Mouse (Mus musculus): ENCODE measurements around the gene Ptprn2. TPM values are rescaled to one million over a fixed set of nuclear protein-coding genes. Genes with fewer than 3 reads are reported as not detected.

Ptprn2 gene
- polyA plus RNA-seq, 1 experiment from 2014 or later = 24.7 TPM

DNA sequence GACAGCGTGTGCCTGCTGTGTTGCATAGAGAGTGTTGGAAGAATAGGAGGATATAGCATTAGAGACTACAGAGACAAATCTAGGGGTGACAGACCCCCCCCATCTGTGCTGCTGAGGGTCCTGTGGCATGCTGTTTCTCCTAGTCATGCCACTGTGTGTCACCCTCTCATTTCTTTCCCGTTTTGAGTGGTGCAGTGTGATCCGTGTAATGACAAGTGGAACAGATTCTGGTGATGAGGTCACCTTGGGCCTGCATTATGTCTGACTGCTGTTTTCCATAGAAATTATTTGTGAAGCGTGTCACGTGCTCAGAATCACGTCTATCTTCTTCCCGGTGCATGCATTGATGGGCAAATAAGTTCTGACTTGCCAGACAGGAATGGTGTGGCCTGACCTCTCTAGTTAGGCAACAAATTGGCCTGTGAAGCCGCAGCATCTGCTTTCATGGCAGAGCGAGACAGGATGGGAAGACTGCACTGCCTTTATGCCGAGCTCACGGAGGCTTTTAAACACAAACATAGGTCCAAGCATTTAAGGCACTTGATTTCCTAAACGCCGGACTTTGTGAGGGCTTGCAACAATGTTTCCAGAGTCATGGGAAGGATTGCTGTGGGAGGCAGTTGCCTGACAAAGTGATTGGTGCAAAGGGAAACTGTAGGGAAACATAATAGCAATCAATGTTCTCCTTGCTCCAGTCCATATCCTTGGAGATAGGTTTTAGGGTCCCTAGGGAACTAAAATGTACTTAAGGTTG lies 467.1 kb downstream of the Ptprn2 start:
- 71% methylated on average over 13 of the region's 13 CpGs for WGBS
- no peaks in the 10 kb centered on the region for H3K36me3 ChIP-seq (ENCODE audit: control insufficient read depth, insufficient read depth, low read length)
- no peaks in the 10 kb centered on the region for H3K4me1 ChIP-seq (ENCODE audit: control insufficient read depth, insufficient read depth, low read length)
- no peak overlapping the region for H3K27ac ChIP-seq (ENCODE audit: low read depth, low read length)
- no peak overlapping the region for H3K4me2 ChIP-seq (ENCODE audit: low read depth, low read length)
- H3K9me3 ChIP-seq (ENCODE audit: control insufficient read depth, low read length) = no peaks in the 10 kb centered on the region
- H3K9ac ChIP-seq (replicated peaks; ENCODE audit: low read depth, low read length) = no peak overlapping the region
- H3K4me3 ChIP-seq (ENCODE audit: low read depth, low read length) = no peak overlapping the region
- H3K27me3 ChIP-seq (ENCODE audit: control insufficient read depth, insufficient read depth, low read length) = no peaks in the 10 kb centered on the region
- ATAC-seq (ENCODE audit: low read depth) = 0 out of 2 replicates have a peak, but pooled peaks have one; percentile 45

DNA sequence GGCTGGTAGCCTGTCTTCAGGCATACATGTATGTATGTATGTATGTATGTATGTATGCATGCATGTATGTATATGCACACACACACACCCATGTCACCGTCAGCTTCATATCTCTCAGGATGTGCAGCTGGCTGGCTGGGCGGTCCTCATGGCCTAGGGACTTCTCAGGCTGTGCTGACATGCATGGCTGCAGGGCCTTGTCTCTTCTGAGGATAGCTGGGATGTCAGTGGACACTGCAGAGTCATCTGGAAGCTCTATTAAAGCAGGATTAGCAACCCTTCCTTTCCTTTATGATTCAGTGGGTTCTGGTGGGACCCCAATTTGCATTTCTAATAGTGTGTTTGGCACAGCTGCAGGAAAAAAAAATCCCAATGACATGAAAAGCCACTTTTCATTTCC lies 473.6 kb downstream of the Ptprn2 start:
- Histone ChIP-seq H3K9ac (replicated peaks; ENCODE audit: low read depth, low read length) (no peak overlapping the region), H3K9me3 (ENCODE audit: control insufficient read depth, low read length) (no peaks in the 10 kb centered on the region), H3K27me3 (ENCODE audit: control insufficient read depth, insufficient read depth, low read length) (no peaks in the 10 kb centered on the region), H3K27ac (ENCODE audit: low read depth, low read length) (0 out of 2 replicates have a peak overlapping the region, but pooled peaks have one; percentile 28), H3K4me3 (ENCODE audit: low read depth, low read length) (no peak overlapping the region), H3K4me1 (ENCODE audit: control insufficient read depth, insufficient read depth, low read length) (no peaks in the 10 kb centered on the region), H3K4me2 (ENCODE audit: low read depth, low read length) (no peak overlapping the region), H3K36me3 (ENCODE audit: control insufficient read depth, insufficient read depth, low read length) (no peaks in the 10 kb centered on the region)
- ATAC-seq (ENCODE audit: low read depth) = no peak; the same call in 1 of the 2 replicates
- WGBS = 72% methylated on average over 2 of the region's 2 CpGs

DNA sequence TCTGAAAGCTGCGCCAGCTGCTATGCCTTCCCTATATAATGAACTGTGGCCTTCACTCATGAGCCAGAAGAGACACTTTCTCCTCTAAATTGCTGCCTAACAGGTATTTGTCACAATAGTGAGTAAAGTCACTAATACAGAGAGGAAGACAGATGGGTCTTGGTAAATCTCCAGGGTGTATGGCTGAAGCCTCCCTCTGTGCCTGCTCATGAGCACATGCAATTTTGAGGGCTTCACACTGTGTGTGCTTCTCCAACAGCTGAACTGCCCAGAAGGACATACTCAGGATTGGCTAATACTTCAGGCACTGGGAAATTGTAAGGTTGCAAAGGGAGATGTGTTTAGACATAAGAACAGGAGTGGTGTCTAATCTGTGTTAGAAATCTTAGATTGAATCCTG lies 478.4 kb downstream of the Ptprn2 start:
- no peak overlapping the region for H3K4me2 ChIP-seq (ENCODE audit: low read depth, low read length)
- H3K27me3 ChIP-seq (ENCODE audit: control insufficient read depth, insufficient read depth, low read length) = no peaks in the 10 kb centered on the region
- no peak overlapping the region for H3K27ac ChIP-seq (ENCODE audit: low read depth, low read length)
- no peak for ATAC-seq (ENCODE audit: low read depth)
- no peak overlapping the region for H3K9ac ChIP-seq (replicated peaks; ENCODE audit: low read depth, low read length)
- H3K36me3 ChIP-seq (ENCODE audit: control insufficient read depth, insufficient read depth, low read length) = no peaks in the 10 kb centered on the region
- WGBS = 97% methylated on average over 1 of the region's 1 CpGs
- 0 out of 2 replicates have a peak, but pooled peaks cover 3% of the 10 kb centered on the region for H3K4me1 ChIP-seq (ENCODE audit: control insufficient read depth, insufficient read depth, low read length)
- no peak overlapping the region for H3K4me3 ChIP-seq (ENCODE audit: low read depth, low read length)
- H3K9me3 ChIP-seq (ENCODE audit: control insufficient read depth, low read length) = no peaks in the 10 kb centered on the region

GRCm38 (mm10) chr12:116968215-116968939 lies 482.9 kb downstream of the Ptprn2 start:
- Histone ChIP-seq H3K27me3 (ENCODE audit: control insufficient read depth, insufficient read depth, low read length) (no peaks in the 10 kb centered on the region), H3K4me3 (ENCODE audit: low read depth, low read length) (no peak overlapping the region), H3K9ac (replicated peaks; ENCODE audit: low read depth, low read length) (no peak overlapping the region), H3K4me1 (ENCODE audit: control insufficient read depth, insufficient read depth, low read length) (0 out of 2 replicates have a peak, but pooled peaks cover 7% of the 10 kb centered on the region), H3K36me3 (ENCODE audit: control insufficient read depth, insufficient read depth, low read length) (no peaks in the 10 kb centered on the region), H3K9me3 (ENCODE audit: control insufficient read depth, low read length) (no peaks in the 10 kb centered on the region), H3K27ac (ENCODE audit: low read depth, low read length) (no peak overlapping the region), H3K4me2 (ENCODE audit: low read depth, low read length) (no peak overlapping the region)
- ATAC-seq (ENCODE audit: low read depth) = peak; percentile 48; the same call in 1 of the 2 replicates
- 40% methylated on average over 8 of the region's 8 CpGs for WGBS

GRCm38 (mm10) chr12:116975547-116975946 lies 490.0 kb downstream of the Ptprn2 start:
- no peak for ATAC-seq (ENCODE audit: low read depth)
- H3K4me3 ChIP-seq (ENCODE audit: low read depth, low read length) = no peak overlapping the region
- H3K36me3 ChIP-seq (ENCODE audit: control insufficient read depth, insufficient read depth, low read length) = no peaks in the 10 kb centered on the region
- H3K27me3 ChIP-seq (ENCODE audit: control insufficient read depth, insufficient read depth, low read length) = no peaks in the 10 kb centered on the region
- H3K4me2 ChIP-seq (ENCODE audit: low read depth, low read length) = no peak overlapping the region
- WGBS = 65% methylated on average over 5 of the region's 5 CpGs
- H3K9ac ChIP-seq (replicated peaks; ENCODE audit: low read depth, low read length) = no peak overlapping the region
- H3K9me3 ChIP-seq (ENCODE audit: control insufficient read depth, low read length) = no peaks in the 10 kb centered on the region
- H3K4me1 ChIP-seq (ENCODE audit: control insufficient read depth, insufficient read depth, low read length) = 0 out of 2 replicates have a peak, but pooled peaks cover 4% of the 10 kb centered on the region
- H3K27ac ChIP-seq (ENCODE audit: low read depth, low read length) = no peak overlapping the region

- Histone ChIP-seq H3K9me3 (ENCODE audit: control insufficient read depth, low read length) (no peaks in the 10 kb centered on the region), H3K4me2 (ENCODE audit: low read depth, low read length) (no peak overlapping the region), H3K4me1 (ENCODE audit: control insufficient read depth, insufficient read depth, low read length) (no peaks in the 10 kb centered on the region), H3K27me3 (ENCODE audit: control insufficient read depth, insufficient read depth, low read length) (no peaks in the 10 kb centered on the region), H3K27ac (ENCODE audit: low read depth, low read length) (no peak overlapping the region), H3K36me3 (ENCODE audit: control insufficient read depth, insufficient read depth, low read length) (no peaks in the 10 kb centered on the region), H3K4me3 (ENCODE audit: low read depth, low read length) (no peak overlapping the region), H3K9ac (replicated peaks; ENCODE audit: low read depth, low read length) (no peak overlapping the region)
- 88% methylated on average over 6 of the region's 6 CpGs for WGBS
- ATAC-seq (ENCODE audit: low read depth) = no peak
Measured at GRCm38 (mm10) chr12:116976981-116977380, 491.5 kb downstream of the Ptprn2 start.

- H3K27ac ChIP-seq (ENCODE audit: low read depth, low read length) = no peak overlapping the region
- no peaks in the 10 kb centered on the region for H3K9me3 ChIP-seq (ENCODE audit: control insufficient read depth, low read length)
- 90% methylated on average over 6 of the region's 6 CpGs for WGBS
- no peak overlapping the region for H3K9ac ChIP-seq (replicated peaks; ENCODE audit: low read depth, low read length)
- no peaks in the 10 kb centered on the region for H3K27me3 ChIP-seq (ENCODE audit: control insufficient read depth, insufficient read depth, low read length)
- no peak overlapping the region for H3K4me2 ChIP-seq (ENCODE audit: low read depth, low read length)
- H3K36me3 ChIP-seq (ENCODE audit: control insufficient read depth, insufficient read depth, low read length) = no peaks in the 10 kb centered on the region
- ATAC-seq (ENCODE audit: low read depth) = no peak
- H3K4me3 ChIP-seq (ENCODE audit: low read depth, low read length) = no peak overlapping the region
- H3K4me1 ChIP-seq (ENCODE audit: control insufficient read depth, insufficient read depth, low read length) = no peaks in the 10 kb centered on the region
Measured at GRCm38 (mm10) chr12:116978201-116978600, 492.7 kb downstream of the Ptprn2 start.

DNA sequence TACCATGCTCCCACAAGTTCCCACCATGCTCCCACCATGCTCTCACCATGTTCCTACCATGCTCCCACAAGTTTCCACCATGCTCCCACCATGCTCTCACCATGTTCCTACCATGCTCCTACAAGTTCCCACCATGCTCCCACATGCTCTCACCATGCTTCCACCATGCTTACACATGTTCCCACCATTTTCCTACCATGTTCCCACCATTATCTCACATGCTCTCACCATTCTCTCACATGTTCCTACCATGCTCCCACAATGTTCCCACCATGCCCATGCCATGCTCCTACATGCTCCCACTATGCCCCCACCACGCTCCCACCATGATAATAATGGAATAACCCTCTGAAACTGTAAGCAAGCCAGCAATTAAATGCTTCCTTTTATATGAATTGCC lies 495.8 kb downstream of the Ptprn2 start:
- Histone ChIP-seq H3K27me3 (ENCODE audit: control insufficient read depth, insufficient read depth, low read length) (no peaks in the 10 kb centered on the region), H3K27ac (ENCODE audit: low read depth, low read length) (no peak overlapping the region), H3K9me3 (ENCODE audit: control insufficient read depth, low read length) (no peaks in the 10 kb centered on the region), H3K4me3 (ENCODE audit: low read depth, low read length) (no peak overlapping the region), H3K9ac (replicated peaks; ENCODE audit: low read depth, low read length) (no peak overlapping the region), H3K4me1 (ENCODE audit: control insufficient read depth, insufficient read depth, low read length) (no peaks in the 10 kb centered on the region), H3K4me2 (ENCODE audit: low read depth, low read length) (no peak overlapping the region), H3K36me3 (ENCODE audit: control insufficient read depth, insufficient read depth, low read length) (no peaks in the 10 kb centered on the region)
- no peak for ATAC-seq (ENCODE audit: low read depth)
- WGBS = 90% methylated on average over 1 of the region's 1 CpGs

- Histone ChIP-seq H3K4me1 (ENCODE audit: control insufficient read depth, insufficient read depth, low read length) (no peaks in the 10 kb centered on the region), H3K9ac (replicated peaks; ENCODE audit: low read depth, low read length) (no peak overlapping the region), H3K36me3 (ENCODE audit: control insufficient read depth, insufficient read depth, low read length) (no peaks in the 10 kb centered on the region), H3K27me3 (ENCODE audit: control insufficient read depth, insufficient read depth, low read length) (no peaks in the 10 kb centered on the region), H3K4me2 (ENCODE audit: low read depth, low read length) (no peak overlapping the region), H3K27ac (ENCODE audit: low read depth, low read length) (no peak overlapping the region), H3K4me3 (ENCODE audit: low read depth, low read length) (no peak overlapping the region), H3K9me3 (ENCODE audit: control insufficient read depth, low read length) (no peaks in the 10 kb centered on the region)
- ATAC-seq (ENCODE audit: low read depth) = no peak
- 49% methylated on average over 10 of the region's 10 CpGs for WGBS
Measured at GRCm38 (mm10) chr12:116989144-116989543, 503.6 kb downstream of the Ptprn2 start.

Data from neural tube, embryonic 14.5 days (tissue).